8 mouse cellular contexts compared by ENCODE assay signal in genomic region chr1:180365180-180365810, GRCm38 (mm10). TPM values are rescaled to one million over a fixed set of nuclear protein-coding genes. Genes with fewer than 3 reads are reported as not detected.
A peak's percentile ranks its signal among the peaks of the same experiment; 100 is the strongest.
DNase-seq lines count a peak whose midpoint lies in the region.

No protein-coding gene starts in this region.

- no peaks in the 10 kb centered on the region for H3K27me3 ChIP-seq in megakaryocyte, embryonic 14.5 days (replicated peaks)

- H3K9me3 ChIP-seq in megakaryocyte, embryonic 14.5 days = peaks cover 4% of the 10 kb centered on the region; the same call in 1 of the 2 replicates

- H3K36me3 ChIP-seq in megakaryocyte, embryonic 14.5 days (replicated peaks; ENCODE audit: low read length) = peaks cover 66% of the 10 kb centered on the region

- H3K4me3 ChIP-seq in megakaryocyte, embryonic 14.5 days (replicated peaks) = peak overlapping the region; percentile 92

- H3K4me1 ChIP-seq in megakaryocyte, embryonic 14.5 days = peaks cover 100% of the 10 kb centered on the region

- peak; percentile 95 to 98 for DNase-seq in adrenal gland, adult (ENCODE audit: inconsistent age in 2 of 2, low spot score in 1 of 2)
- DNase-seq in embryo, embryonic 10 days (ENCODE audit: low spot score) = peak; percentile 99
- DNase-seq in gastrocnemius, postnatal 10 days = peak; percentile 87
- DNase-seq in induced T-regulatory cell, adult 2 months (ENCODE audit: low read depth) = peak; percentile 98
- peak; percentile 89 to 94 for DNase-seq in left cerebral cortex, adult 9 months (ENCODE audit: low spot score in 2 of 2)
- DNase-seq in right cerebral cortex, adult 2 months (ENCODE audit: low spot score in 2 of 2) = peak; percentile 90 to 94
- peak; percentile 68 for DNase-seq in urinary bladder, postnatal 10 days (ENCODE audit: low spot score)

RNA-seq across cellular contexts. Expression of gene Itpkb, which starts 35.0 kb away (rescaled TPM):
- total RNA-seq in gastrocnemius, postnatal 10 days (2021) = 10 to 100 TPM; 30.1 to 38.7 TPM
- polyA plus RNA-seq in megakaryocyte, embryonic 14.5 days (2012; ENCODE audit: insufficient read depth, low replicate concordance) = 36.8 and 40.6 TPM in 2 replicates

Comparison
In these comparisons a context has a peak if more than half of its experiments do, and no peak if none do; other contexts are left out.
1. Peak in every context shown above with its lines: DNase-seq and H3K4me3 ChIP-seq.